7 mouse cellular contexts compared by ENCODE assay signal in the genomic region with DNA sequence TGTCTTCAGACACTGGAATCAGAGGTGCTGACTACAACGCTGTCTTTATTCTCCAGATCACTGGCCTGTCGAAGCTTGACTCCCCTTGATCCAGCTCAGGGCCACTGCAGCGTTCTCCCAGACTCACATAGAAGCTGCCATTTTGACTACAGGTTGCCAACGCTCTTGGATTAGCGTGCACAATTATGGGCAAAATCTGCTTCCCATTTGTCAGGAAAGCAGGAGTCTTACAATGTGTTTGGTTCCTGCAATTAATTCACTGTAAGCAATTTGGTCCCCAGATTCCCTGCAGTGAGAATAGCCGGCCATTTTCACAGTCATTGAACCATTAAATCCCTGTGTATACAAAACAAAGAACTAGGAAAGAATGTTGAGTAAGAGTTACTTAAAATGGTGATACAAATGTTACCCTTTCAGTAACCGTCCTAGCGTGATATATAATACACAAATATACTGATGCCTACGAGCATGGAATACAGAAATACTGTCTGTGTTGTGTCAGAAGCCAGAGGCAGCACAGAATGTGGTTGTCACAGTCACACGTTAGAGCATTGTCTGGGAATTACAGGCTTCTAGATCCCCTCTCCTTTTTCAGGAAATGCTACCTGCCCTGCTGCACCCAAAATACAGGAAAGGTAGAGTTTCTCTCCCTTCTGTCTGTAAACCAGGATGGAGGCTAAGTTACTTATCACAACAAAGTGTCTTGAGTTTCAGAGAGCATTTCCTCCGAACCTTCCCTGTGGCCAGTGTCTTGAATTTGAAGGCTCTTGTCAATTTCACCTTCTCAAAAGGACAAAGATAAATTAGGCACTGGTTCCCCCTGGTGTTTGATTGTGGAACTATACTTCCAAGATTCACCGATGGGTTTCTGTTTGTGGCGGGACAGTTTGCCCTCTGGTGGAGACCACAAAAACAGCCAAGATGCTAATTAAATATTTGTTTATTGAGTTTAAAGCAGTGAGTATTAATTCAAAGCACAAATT. TPM values are rescaled to one million over a fixed set of nuclear protein-coding genes. Genes with fewer than 3 reads are reported as not detected.
A peak's percentile ranks its signal among the peaks of the same experiment; 100 is the strongest.
DNase-seq lines count a peak whose midpoint lies in the region; ATAC-seq lines count a peak whose summit lies in the region.

No protein-coding gene starts in this region.

- peak; percentile 81 for ATAC-seq in forebrain, embryonic 12.5 days (ENCODE audit: low FRiP score)
- peak; percentile 98 for ATAC-seq in megakaryocyte progenitor cell, adult 5-6 weeks (replicated peaks; ENCODE audit: poor library complexity)

- H3K27me3 ChIP-seq in forebrain, embryonic 12.5 days, result peaks cover 10% of the 10 kb centered on the region; the same call in 1 of the 2 replicates
- peaks cover 2% of the 10 kb centered on the region; the same call in 1 of the 2 replicates for H3K27me3 ChIP-seq in hindbrain, embryonic 10.5 days (ENCODE audit: insufficient read depth, poor library complexity, severe bottlenecking)

- H3K4me3 ChIP-seq in forebrain, embryonic 12.5 days (replicated peaks), result no peak overlapping the region
- H3K4me3 ChIP-seq in hindbrain, embryonic 10.5 days, result no peak overlapping the region

- 0 out of 2 replicates have a peak overlapping the region, but pooled peaks have one; percentile 21 for H3K27ac ChIP-seq in forebrain, embryonic 12.5 days
- H3K27ac ChIP-seq in hindbrain, embryonic 10.5 days, result no peak overlapping the region

- H3K9ac ChIP-seq in forebrain, embryonic 12.5 days, result no peak overlapping the region

- 12% methylated on average over 13 of the region's 13 CpGs for WGBS in forebrain, embryonic 12.5 days
- WGBS in hindbrain, embryonic 10.5 days, result 39% methylated on average over 13 of the region's 13 CpGs

- H3K4me2 ChIP-seq in forebrain, embryonic 12.5 days, result peak overlapping the region; percentile 44

- no peaks in the 10 kb centered on the region for H3K36me3 ChIP-seq in forebrain, embryonic 12.5 days (replicated peaks)
- H3K36me3 ChIP-seq in hindbrain, embryonic 10.5 days, result no peaks in the 10 kb centered on the region

- peak; percentile 85 for DNase-seq in R1 (ENCODE audit: low read depth, low spot score)
- peak; percentile 74 for DNase-seq in c-Kit-positive CD71-positive TER-119-positive erythroid progenitor cells, embryonic 14.5 days (ENCODE audit: low spot score)
- peak; percentile 68 for DNase-seq in hindbrain, embryonic 10.5 days (ENCODE audit: low spot score)
- peak; percentile 81 to 98 for DNase-seq in layer of hippocampus, postnatal 14 days (ENCODE audit: low spot score in 2 of 2)
- peak; percentile 88 to 94 for DNase-seq in right cerebral cortex, adult 2 months (ENCODE audit: low spot score in 2 of 2)

- H3K4me1 ChIP-seq in forebrain, embryonic 12.5 days, result peaks cover 7% of the 10 kb centered on the region
- H3K4me1 ChIP-seq in hindbrain, embryonic 10.5 days (replicated peaks), result peaks cover 8% of the 10 kb centered on the region; the same call in 1 of the 2 replicates

- no peaks in the 10 kb centered on the region for H3K9me3 ChIP-seq in forebrain, embryonic 12.5 days
- 0 out of 2 replicates have a peak, but pooled peaks cover under 1% of the 10 kb centered on the region for H3K9me3 ChIP-seq in hindbrain, embryonic 10.5 days

RNA-seq across cellular contexts. Expression of a gene that starts 34.0 kb away (rescaled TPM):
- polyA plus RNA-seq in forebrain, embryonic 12.5 days (2016; fragmentation: Nextera tagmentation; extraction: Ambion mirVana), result 25.1 and 26.9 TPM in 2 replicates
- 12.0 and 14.5 TPM in 2 replicates for polyA plus RNA-seq in hindbrain, embryonic 10.5 days (2016; fragmentation: Nextera tagmentation; extraction: Ambion mirVana)
- total RNA-seq in layer of hippocampus, postnatal 14 days (2021), result 10 to 100 TPM; 84.1 to 88.0 TPM
- 27.3 and 31.5 TPM in 2 replicates for total RNA-seq in megakaryocyte progenitor cell, adult 5-6 weeks (2015)
- total RNA-seq in megakaryocyte progenitor cell, adult 5-6 weeks (2017), result 18.9 and 22.4 TPM in 2 replicates
